ENCODE assay signal across 16 mouse cellular contexts in genomic region chr13:71303956-71304355, GRCm38 (mm10).
DNase-seq lines count a peak whose midpoint lies in the region; TF ChIP-seq lines count a peak whose summit lies in the region.
"Had no signal": no experiment of that assay in that cellular context is flagged by ENCODE, and none has a peak within 500 bp of the region (broad histone marks: within the 10 kb centered on the region; RNA-seq: fewer than 3 reads in every experiment).

No protein-coding gene starts in this region.

- no peak for DNase-seq in CH12.LX (ENCODE audit: extremely low read depth)
- DNase-seq in lung, postnatal 25 days (ENCODE audit: low spot score) = no peak
- DNase-seq: adrenal gland, adult 2 months; adrenal gland, adult 8-10 months; adrenal gland, postnatal 10 days; adrenal gland, postnatal 14 days; adrenal gland, postnatal 25 days; adrenal gland, postnatal 36 days; B cell, adult 2 months; cerebellum, adult 11 months; cerebellum, adult 11-12 months; cerebellum, adult 18-20 months; cerebellum, adult 2 months; cerebellum, adult 8-10 months had no signal

- no peak overlapping the region for H3K9ac ChIP-seq in CH12.LX (ENCODE audit: insufficient read depth, low read depth)

- H3K79me2 ChIP-seq in CH12.LX (replicated peaks; ENCODE audit: control insufficient read depth, extremely low read depth, insufficient read depth, poor library complexity, severe bottlenecking) = no peaks in the 10 kb centered on the region

- in situ Hi-C loops in CH12.LX (cut with MboI; ENCODE audit: low pct_ligation_motif_present, low pct_unique_long_range_greater_than_20kb, low sequenced_read_pairs) = no loop called here

- no peaks in the 10 kb centered on the region for H3K9me3 ChIP-seq in CH12.LX (replicated peaks; ENCODE audit: low read length)

- no peaks in the 10 kb centered on the region for H3K36me3 ChIP-seq in CH12.LX (replicated peaks in 1 of 2; ENCODE audit: control insufficient read depth in 1 of 2, insufficient read depth in 1 of 2, low read length in 1 of 2)
- H3K36me3 ChIP-seq: G1E had no signal

- dilution Hi-C loops in CH12.LX (cut with MboI; ENCODE audit: extremely low pct_ligation_motif_present, extremely low pct_unique_long_range_greater_than_20kb, low sequenced_read_pairs) = no loop called here

- no peak overlapping the region for H3K4me3 ChIP-seq in CH12.LX (replicated peaks in 1 of 3; ENCODE audit: low read depth in 2 of 3, low read length in 2 of 3, poor library complexity in 1 of 3)

- TF ChIP-seq RAD21 in CH12.LX (IDR thresholded peaks at IDR 0.05; ENCODE audit: low read depth, low read length) = no peak

- H3K27ac ChIP-seq in CH12.LX (ENCODE audit: insufficient read depth, low read depth) = no peak overlapping the region

- no peaks in the 10 kb centered on the region for H3K27me3 ChIP-seq in CH12.LX (replicated peaks)
- H3K27me3 ChIP-seq: Patski had no signal

- no peak for TF ChIP-seq EP300 in CH12.LX (IDR thresholded peaks at IDR 0.05; ENCODE audit: low read length)

- no peak overlapping the region for H3K4me2 ChIP-seq in CH12.LX (ENCODE audit: insufficient read depth, low read depth, poor library complexity, severe bottlenecking)

- no peak for TF ChIP-seq CTCF in CH12.LX (conservative IDR thresholded peaks at IDR 0.05 in 1 of 2, IDR thresholded peaks at IDR 0.05 in 1 of 2; ENCODE audit: low read depth in 2 of 2, low read length in 2 of 2)

- H3K4me1 ChIP-seq in CH12.LX (ENCODE audit: control insufficient read depth in 1 of 2, insufficient read depth in 2 of 2) = peaks cover 2 to 12% of the 10 kb centered on the region in 2 experiments; a peak in 3 of 4 replicates

- TF ChIP-seq POLR2A in CH12.LX (IDR thresholded peaks at IDR 0.05; ENCODE audit: low read depth, low read length) = no peak

TF ChIP-seq in CH12.LX, 34 proteins besides CTCF, POLR2A, EP300 and RAD21:
- TF ChIP-seq NRF1 (IDR thresholded peaks at IDR 0.05; ENCODE audit: low read depth, low read length) (no peak), USF2 (conservative IDR thresholded peaks at IDR 0.05; ENCODE audit: low read depth, low read length) (no peak), MXI1 (IDR thresholded peaks at IDR 0.05; ENCODE audit: low read depth, low read length) (no peak), PAX5 (IDR thresholded peaks at IDR 0.05; ENCODE audit: low read length) (no peak), JUND (conservative IDR thresholded peaks at IDR 0.05; ENCODE audit: low read depth, low read length) (peak; percentile 53; the same call in 1 of the 2 replicates), IRF4 (IDR thresholded peaks at IDR 0.05; ENCODE audit: low read depth, low read length) (peak; percentile 55), ELF1 (IDR thresholded peaks at IDR 0.05; ENCODE audit: low read depth, low read length) (no peak), MYC (IDR thresholded peaks at IDR 0.05; ENCODE audit: low read depth, low read length) (no peak), SIN3A (IDR thresholded peaks at IDR 0.05; ENCODE audit: low read length) (no peak), ETS1 (conservative IDR thresholded peaks at IDR 0.05; ENCODE audit: low read depth, low read length) (no peak), JUN (IDR thresholded peaks at IDR 0.05; ENCODE audit: insufficient read depth, low read depth, low read length) (peak; percentile 57), CHD2 (IDR thresholded peaks at IDR 0.05; ENCODE audit: low read length) (no peak), MAZ (IDR thresholded peaks at IDR 0.05; ENCODE audit: low read depth, low read length) (no peak), GABPA (IDR thresholded peaks at IDR 0.05; ENCODE audit: insufficient replicate concordance, low read depth, low read length) (no peak)
